Mouse (Mus musculus) right cerebral cortex, postnatal 4 days (tissue): ENCODE data around the gene Emc3.

Experiments
- DNase-seq: peaks from one replicate; pipeline ENCODE4 v3.0.0-alpha.2; 2022

Gene Emc3

GRCm38 (mm10) chr6:113494258-113494788 is 37.1 kb downstream of the Emc3 start:
- peak; percentile 78 for DNase-seq

GRCm38 (mm10) chr6:113492101-113492864 is 39.2 kb downstream of the Emc3 start:
- DNase-seq, result no peak

GRCm38 (mm10) chr6:113489410-113489809 is 42.0 kb downstream of the Emc3 start:
- DNase-seq, result no peak

- no peak for DNase-seq
Observed at GRCm38 (mm10) chr6:113487125-113487576, 44.3 kb downstream of the Emc3 start.

GRCm38 (mm10) chr6:113483729-113484128 is 47.7 kb downstream of the Emc3 start:
- peak; percentile 44 for DNase-seq

- peak; percentile 85 for DNase-seq
Observed at GRCm38 (mm10) chr6:113483100-113483615, 48.3 kb downstream of the Emc3 start, which contains the start of gene Creld1. Creld1 (plus strand) TSS chr6:113483297.

GRCm38 (mm10) chr6:113482477-113483099 is 48.9 kb downstream of the Emc3 start:
- peak; percentile 49 for DNase-seq

- no peak for DNase-seq
Observed at GRCm38 (mm10) chr6:113480555-113481373, 50.7 kb downstream of the Emc3 start.

GRCm38 (mm10) chr6:113478906-113479305 is 52.5 kb downstream of the Emc3 start:
- DNase-seq, result no peak

GRCm38 (mm10) chr6:113477353-113477752 is 54.1 kb downstream of the Emc3 start:
- no peak for DNase-seq

GRCm38 (mm10) chr6:113473715-113474114 is 57.7 kb downstream of the Emc3 start:
- DNase-seq, result no peak

GRCm38 (mm10) chr6:113473246-113473645 is 58.2 kb downstream of the Emc3 start:
- DNase-seq, result no peak

GRCm38 (mm10) chr6:113472061-113472460 is 59.4 kb downstream of the Emc3 start:
- DNase-seq, result no peak

GRCm38 (mm10) chr6:113471297-113471936 is 60.0 kb downstream of the Emc3 start, which contains the start of gene Il17rc:
Il17rc (plus strand) TSS chr6:113471427.
- DNase-seq, result no peak

- peak; percentile 80 for DNase-seq
Observed at GRCm38 (mm10) chr6:113469432-113469831, 62.0 kb downstream of the Emc3 start.

GRCm38 (mm10) chr6:113469021-113469420 is 62.4 kb downstream of the Emc3 start:
- DNase-seq, result peak; percentile 56

GRCm38 (mm10) chr6:113468512-113468911 is 62.9 kb downstream of the Emc3 start:
- DNase-seq, result no peak

GRCm38 (mm10) chr6:113465602-113466001 is 65.8 kb downstream of the Emc3 start:
- no peak for DNase-seq
